ENCODE assay signal across 15 mouse cellular contexts in the genomic region with DNA sequence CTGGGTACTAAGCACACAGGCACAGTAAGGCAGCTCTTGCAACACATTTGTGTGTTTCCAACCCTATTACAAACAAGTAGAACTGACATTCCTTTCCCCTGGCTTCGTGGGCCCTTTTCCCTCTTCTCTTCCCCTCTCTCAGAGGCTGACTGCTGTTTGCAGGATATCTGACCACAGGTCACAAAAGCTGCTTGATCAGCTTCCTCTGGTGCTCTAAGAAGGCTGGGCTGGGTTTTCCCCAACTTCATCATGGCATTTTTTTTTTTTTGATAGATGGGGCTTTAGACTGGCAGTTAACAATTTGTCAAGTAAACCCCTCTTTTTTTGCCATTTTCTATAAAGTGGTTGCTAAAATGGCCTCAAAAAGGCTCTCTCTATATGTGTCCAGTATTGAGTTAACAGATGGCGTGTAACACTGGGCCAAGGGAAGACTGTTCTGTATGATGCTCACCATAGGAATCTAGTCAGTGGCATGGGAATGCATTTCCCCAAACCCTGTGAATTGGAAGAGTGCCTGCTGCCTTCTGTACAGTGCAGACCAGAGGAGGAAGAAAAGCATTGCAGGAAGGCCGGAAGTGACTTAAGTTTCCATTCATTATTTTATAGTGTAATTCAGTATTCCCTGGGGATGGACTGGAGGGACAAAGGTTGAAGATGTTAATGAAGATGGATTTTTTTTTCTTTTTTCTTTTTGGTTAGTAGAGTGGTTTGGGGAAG. TPM values are rescaled to one million over a fixed set of nuclear protein-coding genes. Genes with fewer than 3 reads are reported as not detected.
DNase-seq lines count a peak whose midpoint lies in the region; ATAC-seq and TF ChIP-seq lines count a peak whose summit lies in the region.
"Had no signal": no experiment of that assay in that cellular context is flagged by ENCODE, and none has a peak within 500 bp of the region (broad histone marks: within the 10 kb centered on the region; RNA-seq: fewer than 3 reads in every experiment).

No protein-coding gene starts in this region.

- H3K27ac ChIP-seq in lung, embryonic 14.5 days (ENCODE audit: low read depth), result no peak overlapping the region
- H3K27ac ChIP-seq: embryonic facial prominence, embryonic 13.5 days; layer of hippocampus, adult 2 months; limb, embryonic 10.5 days had no signal

- DNase-seq in heart, postnatal 10 days, result peak; percentile 7 to 12
- no peak for DNase-seq in heart, postnatal 25 days (ENCODE audit: low spot score)
- DNase-seq in lung, embryonic 14.5 days, result peak; percentile 8
- no peak for DNase-seq in lung, postnatal 25 days (ENCODE audit: low spot score)
- peak; percentile 3 for DNase-seq in brain, embryonic 14.5 days (ENCODE audit: low read depth)
- peak; percentile 21 to 57 for DNase-seq in cerebellum, postnatal 25 days
- no peak for DNase-seq in right cerebral cortex, postnatal 4 days
- DNase-seq: gastrocnemius, postnatal 14 days; liver, postnatal 0 days; spleen, adult 18-20 months had no signal

- ATAC-seq in lung, embryonic 14.5 days (ENCODE audit: insufficient read depth), result no peak
- ATAC-seq: forebrain, embryonic 14.5 days; liver, postnatal 0 days had no signal

- peaks cover 4% of the 10 kb centered on the region for H3K27me3 ChIP-seq in lung, embryonic 14.5 days (ENCODE audit: insufficient read depth, low read length)

- TF ChIP-seq POLR2A in brain, embryonic 14.5 days (IDR thresholded peaks at IDR 0.05; ENCODE audit: borderline replicate concordance, extremely low read depth, insufficient read depth, insufficient read length, poor library complexity, severe bottlenecking), result no peak

- no peak for TF ChIP-seq CTCF in lung, embryonic 14.5 days (IDR thresholded peaks at IDR 0.05; ENCODE audit: low read depth)
- no peak for TF ChIP-seq CTCF in brain, embryonic 14.5 days (IDR thresholded peaks at IDR 0.05; ENCODE audit: borderline replicate concordance, extremely low read depth, insufficient read depth, insufficient read length)

- no peaks in the 10 kb centered on the region for H3K9me3 ChIP-seq in lung, embryonic 14.5 days (ENCODE audit: low read depth, low read length)
- H3K9me3 ChIP-seq: embryonic facial prominence, embryonic 13.5 days; limb, embryonic 10.5 days had no signal

- 0 out of 2 replicates have a peak overlapping the region, but pooled peaks have one; percentile 18 for H3K4me2 ChIP-seq in lung, embryonic 14.5 days

- H3K4me1 ChIP-seq in lung, embryonic 14.5 days (ENCODE audit: insufficient read depth), result no peaks in the 10 kb centered on the region
- H3K4me1 ChIP-seq: embryonic facial prominence, embryonic 13.5 days; limb, embryonic 10.5 days had no signal

- no peak overlapping the region for H3K9ac ChIP-seq in lung, embryonic 14.5 days
- H3K9ac ChIP-seq: embryonic facial prominence, embryonic 13.5 days; liver, postnatal 0 days had no signal

- intact Hi-C loops in heart, postnatal 10 days (cut with DNase I), result loop anchor here (5.0 to 10.0 kb wide), 2 partner anchors 35 to 1597 kb away; a partner anchor contains a TSS
- intact Hi-C loops in heart, postnatal 25 days (cut with DNase I), result no loop called here

- 53% methylated on average over 3 of the region's 3 CpGs for WGBS in lung, embryonic 14.5 days

- H3K36me3 ChIP-seq in lung, embryonic 14.5 days (ENCODE audit: insufficient read depth), result no peaks in the 10 kb centered on the region
- H3K36me3 ChIP-seq: embryonic facial prominence, embryonic 13.5 days; limb, embryonic 10.5 days had no signal

- H3K4me3 ChIP-seq in lung, embryonic 14.5 days (ENCODE audit: low read depth, low read length), result no peak overlapping the region
- H3K4me3 ChIP-seq: megakaryocyte, embryonic 14.5 days had no signal

RNA-seq across cellular contexts. Expression of a gene that starts 2.6 kb away (rescaled TPM):
- 1 to 10 TPM; 7.6 to 9.2 TPM for total RNA-seq in heart, postnatal 10 days (2021)
- total RNA-seq in heart, postnatal 25 days (2021), result 1 to 10 TPM; 4.2 to 5.4 TPM
- 6.4 TPM in 2 replicates for polyA plus RNA-seq in lung, embryonic 14.5 days (2014; fragmentation: Nextera tagmentation; extraction: Ambion mirVana)
- polyA plus RNA-seq in brain, embryonic 14.5 days (2012; rRNA removed), result 3.1 and 4.4 TPM in 2 replicates

Comparison
In these comparisons a context has a peak if more than half of its experiments do, and no peak if none do; other contexts are left out.
1. DNase-seq: peak in heart, postnatal 10 days (2 of 2), lung, embryonic 14.5 days (single experiment), brain, embryonic 14.5 days (single experiment) and cerebellum, postnatal 25 days (2 of 2); none in heart, postnatal 25 days (single experiment), lung, postnatal 25 days (single experiment) and right cerebral cortex, postnatal 4 days (single experiment).